8 mouse cellular contexts compared by ENCODE assay signal in genomic region chr7:93079785-93080730, GRCm38 (mm10). TPM values are rescaled to one million over a fixed set of nuclear protein-coding genes. Genes with fewer than 3 reads are reported as not detected.
A peak's percentile ranks its signal among the peaks of the same experiment; 100 is the strongest.
DNase-seq lines count a peak whose midpoint lies in the region; ATAC-seq and TF ChIP-seq lines count a peak whose summit lies in the region.

TSS of gene Fam181b (plus strand) at chr7:93079865.

- H3K27ac ChIP-seq in thymus, adult 2 months (ENCODE audit: control insufficient read depth, insufficient read depth, low read length), result no peak within 1 kb of the TSS
- H3K27ac ChIP-seq in forebrain, embryonic 10.5 days, result peak within 1 kb of the TSS; percentile 95
- H3K27ac ChIP-seq in heart, embryonic 13.5 days (replicated peaks), result peak within 1 kb of the TSS; percentile 28; the same call in 1 of the 2 replicates
- no peak within 1 kb of the TSS for H3K27ac ChIP-seq in liver, embryonic 11.5 days (ENCODE audit: low read depth, low read length)

- no peak for TF ChIP-seq POLR2A in thymus, adult 2 months (IDR thresholded peaks at IDR 0.05; ENCODE audit: control insufficient read depth, extremely low read depth, insufficient read depth, low read length, poor library complexity)
- TF ChIP-seq POLR2A in myocyte (IDR thresholded peaks at IDR 0.05; ENCODE audit: insufficient read length, low read depth), result no peak

- H3K9ac ChIP-seq in heart, embryonic 13.5 days, result peak within 1 kb of the TSS; percentile 77
- peak within 1 kb of the TSS; percentile 34; the same call in 1 of the 2 replicates for H3K9ac ChIP-seq in liver, embryonic 11.5 days (ENCODE audit: low read depth, low read length)

- peak; percentile 77 for ATAC-seq in heart, embryonic 13.5 days (ENCODE audit: extremely low read depth, insufficient number of reproducible peaks, low FRiP score, low TSS enrichment)
- ATAC-seq in liver, embryonic 11.5 days (replicated peaks; ENCODE audit: low FRiP score), result peak; percentile 81

- no peaks in the 10 kb centered on the region; the same call in 1 of the 2 replicates for H3K27me3 ChIP-seq in thymus, adult 2 months (ENCODE audit: control insufficient read depth, insufficient read depth, low read length)
- peaks cover 53% of the 10 kb centered on the region for H3K27me3 ChIP-seq in forebrain, embryonic 10.5 days (ENCODE audit: poor library complexity, severe bottlenecking)
- peaks cover 50% of the 10 kb centered on the region for H3K27me3 ChIP-seq in heart, embryonic 13.5 days (replicated peaks)
- H3K27me3 ChIP-seq in liver, embryonic 11.5 days (replicated peaks; ENCODE audit: control insufficient read depth, insufficient read depth, low read length), result peaks cover 43% of the 10 kb centered on the region
- H3K27me3 ChIP-seq in myocyte (ENCODE audit: control insufficient read depth, insufficient read depth, insufficient read length), result peaks cover 17% of the 10 kb centered on the region

- H3ac ChIP-seq in myocyte (ENCODE audit: control insufficient read depth, insufficient read length), result peak within 1 kb of the TSS; percentile 14

- H3K4me2 ChIP-seq in heart, embryonic 13.5 days, result peak within 1 kb of the TSS; percentile 88
- H3K4me2 ChIP-seq in liver, embryonic 11.5 days, result peak within 1 kb of the TSS; percentile 72
- peak within 1 kb of the TSS; percentile 67 for H3K4me2 ChIP-seq in myocyte (ENCODE audit: low read depth)

- WGBS in thymus, adult 2 months, result 3% methylated on average over 96 of the region's 96 CpGs
- WGBS in forebrain, embryonic 10.5 days, result under 1% methylated on average over 96 of the region's 96 CpGs
- WGBS in heart, embryonic 13.5 days, result under 1% methylated on average over 96 of the region's 96 CpGs
- under 1% methylated on average over 96 of the region's 96 CpGs for WGBS in liver, embryonic 11.5 days

- peak; percentile 13 for DNase-seq in thymus, postnatal 4 days
- no peak for DNase-seq in thymus, adult 2 months
- DNase-seq in forebrain, embryonic 10.5 days (ENCODE audit: extremely low spot score, low spot score), result peak; percentile 92
- DNase-seq in kidney, postnatal 25 days, result peak; percentile 13 to 61
- peak; percentile 75 for DNase-seq in liver, embryonic 11.5 days (ENCODE audit: low spot score)
- peak; percentile 41 for DNase-seq in urinary bladder, postnatal 14 days (ENCODE audit: low spot score)

- H3K79me2 ChIP-seq in myocyte (ENCODE audit: control insufficient read depth, insufficient read depth), result no peaks in the 10 kb centered on the region

- no peak for TF ChIP-seq CTCF in thymus, adult 2 months (IDR thresholded peaks at IDR 0.05; ENCODE audit: borderline replicate concordance, control insufficient read depth, extremely low read depth, insufficient read depth, low read length, poor library complexity)

- no peak within 1 kb of the TSS for H3K4me3 ChIP-seq in thymus, adult 2 months (ENCODE audit: control insufficient read depth, insufficient read depth, low read length)
- peak within 1 kb of the TSS; percentile 87 for H3K4me3 ChIP-seq in forebrain, embryonic 10.5 days
- H3K4me3 ChIP-seq in heart, embryonic 13.5 days, result peak within 1 kb of the TSS; percentile 70
- H3K4me3 ChIP-seq in liver, embryonic 11.5 days (ENCODE audit: low read depth, low read length), result peak within 1 kb of the TSS; percentile 54
- no peak within 1 kb of the TSS for H3K4me3 ChIP-seq in myocyte

- H3K9me3 ChIP-seq in forebrain, embryonic 10.5 days, result no peaks in the 10 kb centered on the region
- no peaks in the 10 kb centered on the region for H3K9me3 ChIP-seq in heart, embryonic 13.5 days
- H3K9me3 ChIP-seq in liver, embryonic 11.5 days (ENCODE audit: control insufficient read depth, low read length), result no peaks in the 10 kb centered on the region

- no peaks in the 10 kb centered on the region for H3K36me3 ChIP-seq in thymus, adult 2 months (ENCODE audit: control insufficient read depth, insufficient read depth, low read length)
- peaks cover 12% of the 10 kb centered on the region for H3K36me3 ChIP-seq in forebrain, embryonic 10.5 days (replicated peaks)
- no peaks in the 10 kb centered on the region for H3K36me3 ChIP-seq in heart, embryonic 13.5 days
- no peaks in the 10 kb centered on the region for H3K36me3 ChIP-seq in liver, embryonic 11.5 days (ENCODE audit: control insufficient read depth, insufficient read depth, low read length)
- H3K36me3 ChIP-seq in myocyte (ENCODE audit: control insufficient read depth, insufficient read depth), result no peaks in the 10 kb centered on the region

- no peaks in the 10 kb centered on the region for H3K4me1 ChIP-seq in thymus, adult 2 months (replicated peaks; ENCODE audit: control insufficient read depth, insufficient read depth, low read length)
- peaks cover 83% of the 10 kb centered on the region for H3K4me1 ChIP-seq in forebrain, embryonic 10.5 days
- peaks cover 11% of the 10 kb centered on the region for H3K4me1 ChIP-seq in heart, embryonic 13.5 days
- no peaks in the 10 kb centered on the region for H3K4me1 ChIP-seq in liver, embryonic 11.5 days (replicated peaks; ENCODE audit: control insufficient read depth, insufficient read depth, low read length)

TF ChIP-seq in myocyte, 11 proteins besides CTCF, POLR2A, EP300 and RAD21:
- TF ChIP-seq CEBPB (IDR thresholded peaks at IDR 0.05; ENCODE audit: insufficient read depth, poor library complexity, severe bottlenecking) (no peak), MYOG (IDR thresholded peaks at IDR 0.05; ENCODE audit: control insufficient read depth in 1 of 3, insufficient read depth in 1 of 3, insufficient read length in 2 of 3, low read depth in 2 of 3) (peak in 1 of 3 experiments; percentile 8), REST (IDR thresholded peaks at IDR 0.05; ENCODE audit: insufficient read depth, insufficient read length) (no peak)

RNA-seq across cellular contexts. Expression of gene Fam181b, which starts in this region (rescaled TPM):
- polyA plus RNA-seq in thymus, adult 2 months (2012; rRNA removed), result 1.6 and 2.0 TPM in 2 replicates
- 33.3 and 34.6 TPM in 2 replicates for polyA plus RNA-seq in forebrain, embryonic 10.5 days (2016; fragmentation: Nextera tagmentation; extraction: Ambion mirVana)
- polyA plus RNA-seq in heart, embryonic 13.5 days (2015; fragmentation: Nextera tagmentation; extraction: Ambion mirVana), result 2.0 and 2.5 TPM in 2 replicates
- 2.1 and 2.5 TPM in 2 replicates for polyA plus RNA-seq in liver, embryonic 11.5 days (2014; fragmentation: Nextera tagmentation; extraction: Ambion mirVana)
- 0.04 TPM for polyA plus RNA-seq in myocyte (2012; fragmentation: generic; extraction: Trizol)

Comparison
In these comparisons a context has a peak if more than half of its experiments do, and no peak if none do; other contexts are left out.
1. H3K27ac ChIP-seq: peak in forebrain, embryonic 10.5 days (single experiment) and heart, embryonic 13.5 days (single experiment); none in thymus, adult 2 months (single experiment) and liver, embryonic 11.5 days (single experiment).
2. H3K4me3 ChIP-seq: peak in forebrain, embryonic 10.5 days (single experiment), heart, embryonic 13.5 days (single experiment) and liver, embryonic 11.5 days (single experiment); none in thymus, adult 2 months (single experiment) and myocyte (single experiment).
3. Peak in every context shown above with its lines, with median percentiles within 50 percentile points of each other: H3K4me2 ChIP-seq.